Mouse (Mus musculus) olfactory bulb, adult 2 months (tissue): ENCODE measurements around the gene Akt1.

ENCODE experiments used
- CTCF ChIP-seq: fragments of 200-500 bp; IDR thresholded peaks from 2 replicates; pipeline ENCODE4 v1.5.1; 2012; ENCODE audit warnings: low read depth, mild to moderate bottlenecking, low read length, moderate library complexity; ENCODE audit not compliant: insufficient read depth
- POLR2A ChIP-seq: fragments of 200-500 bp; IDR thresholded peaks from 2 replicates; pipeline ENCODE4 v1.6.1; 2012; ENCODE audit warnings: mild to moderate bottlenecking, low read depth, low read length, moderate library complexity; ENCODE audit not compliant: insufficient read depth

GRCm38 (mm10) chr12:112702374-112703320 is 28.0 kb upstream of the Akt1 start:
- no peak for TF ChIP-seq POLR2A
- no peak for TF ChIP-seq CTCF
